Mouse (Mus musculus) urinary bladder, postnatal 4 days (tissue): ENCODE measurements at regions not wholly inside any gene's neighbourhood (a gene's known extent, or its start where the extent isn't known, plus 50 kb on each side); places are given as distances from the start of the nearest gene placed in this dataset.

ENCODE experiments used
- DNase-seq, 2 experiments: peaks; one replicate each; pipeline ENCODE4 v3.0.0; 2021 to 2022; ENCODE audit warnings: low spot score in 2 of 2

GRCm38 (mm10) chr3:102316151-102316550 is 111.7 kb upstream of the Vangl1 start:
- no peak for DNase-seq

DNA sequence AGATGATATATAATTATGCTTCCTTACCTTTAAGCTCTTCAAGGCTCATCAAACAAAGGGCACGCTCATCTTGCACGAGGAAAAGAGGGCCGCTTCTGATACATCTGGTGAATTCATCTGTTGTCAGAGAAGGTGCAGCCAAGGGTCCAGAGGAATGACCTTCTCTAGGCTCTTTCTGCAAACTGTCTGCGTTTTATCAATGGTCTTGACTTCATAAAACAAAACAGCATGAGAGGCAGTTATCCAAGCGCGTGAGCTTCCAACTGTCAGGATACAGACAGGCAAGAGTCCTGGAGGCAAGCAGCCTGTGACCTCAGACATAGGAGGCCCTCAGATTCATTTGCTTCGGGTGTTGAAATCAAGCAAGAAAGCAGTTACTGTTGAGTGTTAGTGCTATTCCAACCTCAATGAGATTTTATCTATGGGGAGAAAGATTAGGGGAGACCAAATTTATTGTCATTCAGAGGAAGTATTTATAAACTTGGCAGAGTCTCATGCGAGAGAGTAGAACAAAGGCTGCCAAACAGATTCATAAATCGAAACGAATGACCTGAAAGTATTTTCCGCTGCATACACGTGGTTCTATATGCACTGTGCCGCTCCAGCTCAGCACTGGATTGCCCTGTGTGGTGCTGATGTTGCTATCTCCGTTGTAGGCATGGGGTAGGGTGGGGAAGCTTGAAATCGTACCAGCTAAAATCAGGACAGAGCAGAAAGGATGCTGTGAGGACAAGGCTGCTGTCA is 107.2 kb upstream of the Vangl1 start:
- no peak for DNase-seq

GRCm38 (mm10) chr3:102310243-102310642 is 105.8 kb upstream of the Vangl1 start:
- DNase-seq, result no peak

GRCm38 (mm10) chr3:102309756-102310155 is 105.3 kb upstream of the Vangl1 start:
- DNase-seq, result peak; percentile 57 to 85

DNA sequence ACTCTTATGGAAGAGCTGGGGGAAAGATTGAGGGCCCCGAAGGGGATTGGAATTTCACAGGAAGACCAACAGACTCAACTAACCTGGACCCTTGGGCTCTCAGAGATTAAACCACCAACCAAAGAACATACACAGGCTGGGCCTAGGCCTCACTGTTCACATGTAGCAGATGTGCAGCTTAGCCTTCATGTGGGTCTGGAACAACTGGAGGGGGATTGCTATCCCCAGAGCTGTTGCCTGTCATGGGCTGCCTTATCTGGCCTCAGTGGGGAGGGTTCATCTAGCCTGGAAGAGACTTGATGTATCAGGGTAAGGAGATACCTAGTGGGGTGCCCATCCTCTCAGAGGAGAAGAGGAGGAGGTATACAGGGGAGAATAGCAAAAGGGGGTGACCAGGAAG is 103.2 kb upstream of the Vangl1 start:
- DNase-seq, result no peak

DNA sequence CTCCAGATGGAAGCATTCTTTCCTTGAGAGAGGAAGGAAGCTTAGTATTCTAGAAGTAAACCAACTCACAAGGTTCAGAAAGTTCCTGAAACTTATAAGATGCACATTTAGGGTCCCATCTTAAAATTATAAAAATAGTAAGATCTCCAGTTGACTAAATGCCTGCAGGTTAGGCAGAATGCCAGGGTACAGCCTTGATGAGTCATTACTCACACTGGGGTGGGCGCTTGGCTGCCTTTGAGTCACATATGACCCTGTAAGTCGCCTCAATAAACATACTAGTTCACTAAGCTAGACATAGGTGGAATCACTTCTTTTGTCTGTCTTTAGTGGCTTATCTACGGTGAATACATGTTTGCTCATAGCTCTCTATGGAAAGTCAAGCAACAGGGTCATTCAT is 87.9 kb upstream of the Vangl1 start:
- DNase-seq, result no peak

- DNase-seq, result no peak
Measured at GRCm38 (mm10) chr3:102281983-102282382, 77.5 kb upstream of the Vangl1 start.

DNA sequence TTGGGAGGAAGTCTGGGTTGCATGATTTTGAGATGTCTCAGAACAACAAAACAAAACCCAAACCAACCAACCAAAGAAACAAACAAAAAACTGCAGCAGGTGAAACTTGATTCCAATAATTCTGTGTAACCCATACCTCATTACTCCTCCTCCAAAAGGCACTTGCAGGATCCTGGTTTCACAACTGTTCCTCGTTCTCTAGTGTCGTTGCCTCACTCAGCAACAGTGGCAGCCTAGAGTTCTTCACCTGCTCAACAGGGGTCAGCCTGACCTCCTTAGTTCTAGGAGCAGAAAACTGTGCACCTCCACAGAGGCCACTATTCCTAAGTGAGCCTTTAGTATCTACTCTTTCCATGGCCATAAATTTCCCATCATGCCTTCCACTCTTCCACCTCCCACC is 72.3 kb upstream of the Vangl1 start:
- no peak for DNase-seq

- DNase-seq, result no peak
Measured at GRCm38 (mm10) chr3:102276283-102276682, 71.8 kb upstream of the Vangl1 start.

DNA sequence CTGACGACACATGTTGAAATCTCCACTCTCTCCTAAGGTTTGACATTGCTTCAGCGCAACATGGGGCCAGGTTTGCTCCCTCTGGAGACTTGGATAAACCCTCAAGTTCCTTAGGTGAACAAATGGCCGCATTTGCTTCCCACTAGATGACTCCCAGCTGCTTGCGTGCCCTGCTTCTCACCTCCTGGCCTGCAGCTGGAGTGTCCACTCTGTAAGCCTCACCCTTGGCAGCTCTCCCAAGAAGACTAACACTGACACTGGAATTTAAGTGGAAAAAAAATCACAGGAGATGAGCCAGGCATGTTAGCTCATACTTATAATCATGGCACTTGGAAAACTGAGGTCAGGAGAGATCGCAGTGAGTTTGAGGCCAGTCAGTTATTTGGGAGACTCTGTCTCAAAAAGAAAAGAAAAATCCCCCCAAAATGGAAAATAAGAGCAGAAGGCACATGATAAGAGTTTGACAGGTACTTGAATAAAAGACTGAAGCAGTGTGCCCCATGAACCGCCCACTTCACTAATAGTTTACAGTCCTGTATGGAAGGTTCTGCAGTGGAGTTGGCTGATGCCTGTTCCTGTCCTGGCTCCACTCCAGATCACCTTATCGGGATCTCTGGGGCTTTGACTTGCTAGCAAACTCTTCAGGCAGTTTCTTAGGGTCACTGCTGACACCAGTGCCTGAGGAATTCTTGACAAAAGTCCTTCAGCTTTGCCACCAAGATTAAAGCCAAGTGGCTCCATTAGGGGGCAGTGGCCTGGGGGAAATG is 70.9 kb upstream of the Vangl1 start:
- DNase-seq, result peak in 1 of 2 experiments; percentile 44

DNA sequence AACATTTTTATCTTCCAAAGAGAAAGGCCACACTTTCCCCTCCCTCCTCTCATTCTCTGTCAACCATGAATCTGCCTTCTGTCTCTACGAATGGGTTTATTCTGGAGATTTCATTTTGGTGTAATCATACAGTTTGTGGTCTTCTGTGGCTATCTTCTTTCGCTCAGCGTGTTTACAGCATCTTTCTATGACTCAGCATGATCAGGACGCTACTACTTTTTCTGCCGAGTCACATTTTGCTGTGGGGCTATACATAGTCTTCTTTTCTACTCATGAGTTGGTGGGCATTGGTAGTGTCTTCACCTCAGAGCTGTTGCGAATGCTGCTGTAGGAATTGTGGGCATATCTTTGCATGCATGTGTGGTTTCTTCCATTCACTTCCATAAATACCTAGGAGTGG is 66.3 kb upstream of the Vangl1 start:
- no peak for DNase-seq

- no peak for DNase-seq
Measured at GRCm38 (mm10) chr3:102270257-102270656, 65.8 kb upstream of the Vangl1 start.

DNA sequence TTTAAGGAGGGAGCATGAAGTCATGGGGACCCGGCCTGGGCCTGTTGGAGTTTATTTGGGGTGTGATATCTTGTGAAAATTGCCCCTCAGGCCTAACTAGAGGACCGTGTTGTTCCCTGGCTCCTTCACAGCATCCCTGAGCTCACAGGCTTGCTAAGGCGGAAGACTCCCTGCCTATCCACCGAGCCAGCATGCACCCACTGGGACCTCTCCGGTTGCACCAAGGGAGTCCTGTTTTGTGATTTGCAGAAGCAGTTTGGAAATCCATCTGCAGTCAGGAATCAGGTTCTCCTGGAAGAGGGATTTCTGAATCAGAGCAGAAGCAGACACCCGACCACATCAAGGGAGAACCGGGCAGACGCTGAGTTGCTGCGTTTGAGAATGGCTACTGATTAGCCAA is 61.6 kb upstream of the Vangl1 start:
- no peak for DNase-seq

GRCm38 (mm10) chr3:102265146-102265545 is 60.7 kb upstream of the Vangl1 start:
- no peak for DNase-seq

DNA sequence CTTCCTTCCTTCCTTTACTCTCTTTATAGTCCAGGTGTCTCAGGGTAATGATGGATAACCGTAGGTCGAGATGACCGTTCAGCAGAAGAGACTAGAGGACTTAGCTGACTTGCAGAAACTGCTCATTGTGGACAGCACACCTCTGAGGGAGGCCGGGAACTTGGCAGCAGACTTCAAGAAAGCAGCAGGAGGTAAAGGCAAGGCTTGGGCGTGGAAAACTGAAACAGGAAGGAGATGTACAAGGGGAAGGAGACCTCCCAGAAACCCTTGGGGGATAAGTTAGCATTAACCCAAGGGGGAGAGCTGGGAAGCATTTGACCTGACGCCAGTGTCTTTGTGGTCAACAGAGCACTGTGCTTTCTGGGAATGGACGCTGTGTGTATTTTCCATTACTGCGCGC is 58.8 kb upstream of the Vangl1 start:
- DNase-seq, result no peak

DNA sequence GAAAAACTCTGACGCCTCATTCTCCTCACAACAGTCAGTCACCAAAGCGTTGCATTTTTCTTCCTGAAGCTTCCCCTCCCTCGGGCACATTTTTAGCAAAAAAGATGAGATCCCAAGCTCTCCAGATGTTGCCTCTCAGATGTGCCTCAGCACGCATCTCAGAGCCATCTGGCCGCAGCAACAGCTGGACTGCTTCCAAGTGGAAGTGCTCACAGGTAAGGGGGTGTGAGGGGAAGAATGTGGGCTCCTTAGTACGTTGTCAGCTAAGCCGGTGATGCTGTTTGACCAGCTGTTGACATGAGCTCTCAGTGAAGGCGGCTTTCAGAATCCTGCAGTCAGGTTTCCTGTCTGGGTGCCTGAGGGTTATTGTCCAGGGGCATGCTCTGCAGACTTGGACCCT is 58.2 kb upstream of the Vangl1 start:
- no peak for DNase-seq

DNA sequence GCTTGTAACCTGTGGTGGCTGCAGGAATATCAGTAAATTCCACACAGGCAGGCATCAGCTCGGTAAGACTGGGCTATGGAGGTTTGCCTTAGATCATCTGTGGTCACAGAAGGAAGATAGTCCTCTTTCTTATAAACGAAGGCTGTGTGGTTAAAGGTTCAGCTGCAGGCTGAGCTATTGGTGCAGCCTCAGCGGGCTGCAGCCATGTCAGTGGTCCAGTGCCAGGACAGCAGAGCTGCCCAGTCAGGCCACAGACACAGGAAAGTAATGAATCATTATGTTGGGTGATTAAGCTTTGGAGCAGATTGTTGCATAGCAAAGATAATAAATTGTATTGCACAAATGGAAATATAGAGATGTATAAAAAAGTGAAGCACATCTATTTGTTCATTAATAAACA is 57.0 kb upstream of the Vangl1 start:
- DNase-seq, result no peak
